Mouse (Mus musculus) subcutaneous adipose tissue, adult 2 months (tissue): ENCODE data around the gene Orc6. TPM values are rescaled to one million over a fixed set of nuclear protein-coding genes. Genes with fewer than 3 reads are reported as not detected.

Experiments used
- polyA plus RNA-seq: library from polyadenylated mRNA; depleted of rRNA; stranded (reverse); fragments of >200 nt; gene quantifications from 2 replicates; pipeline ENCODE4 v1.2.3, GENCODE M21; 2012; ENCODE audit warnings: low replicate concordance; rRNA removed

Gene Orc6
- polyA plus RNA-seq, result 16.0 and 20.7 TPM in 2 replicates

DNA sequence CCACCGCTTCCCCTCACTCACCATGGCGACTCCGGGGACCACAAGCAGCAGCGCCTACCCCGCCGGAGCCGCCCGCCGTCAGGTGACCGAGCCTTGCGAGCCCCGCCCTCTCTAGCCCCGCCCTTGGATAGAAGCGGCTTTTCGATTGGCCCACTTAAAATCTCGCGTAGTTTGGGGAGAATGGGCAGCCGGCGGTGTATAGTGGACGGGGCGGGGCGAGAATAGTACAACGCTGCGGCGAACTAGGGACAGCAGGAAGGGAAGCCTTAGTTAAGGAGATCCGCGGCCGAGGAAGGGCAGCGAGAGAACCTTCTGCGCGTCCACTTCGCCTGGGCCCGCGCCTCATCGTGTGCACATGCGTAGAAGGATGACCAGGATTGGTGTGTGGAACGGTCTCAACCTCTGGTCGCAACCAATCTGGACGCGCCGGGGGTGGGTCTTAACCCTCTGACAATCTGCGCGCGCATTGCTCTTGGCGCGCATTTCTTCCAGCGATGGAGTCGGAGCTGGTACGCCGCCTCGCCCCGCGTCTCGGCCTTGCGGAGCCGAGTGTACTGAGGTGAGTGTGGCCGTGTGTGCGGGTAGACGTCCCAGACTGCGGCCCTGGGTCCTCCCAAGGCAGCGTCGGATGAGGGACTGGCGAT is at the start of gene Orc6, which contains the start of gene Vps35:
TSS of gene Orc6 (plus strand) at position 199 of the 644 bp plus-strand sequence.
TSS of gene Vps35 (minus strand) at position 369 of the 644 bp plus-strand sequence.

Other genes with a start within 250 kb of the Orc6 start
- gene Fbxw9, start 239.6 kb upstream of the Orc6 start, polyA plus RNA-seq, result 36.0 and 48.0 TPM in 2 replicates
- 0.85 TPM in 1 of 2 replicates, not detected in the other for gene Gm5741, start 231.7 kb upstream of the Orc6 start, polyA plus RNA-seq
- 31.5 and 54.1 TPM in 2 replicates for gene Dhps, start 227.9 kb upstream of the Orc6 start, polyA plus RNA-seq
- 156 and 164 TPM in 2 replicates for gene Wdr83os, start 218.9 kb upstream of the Orc6 start, polyA plus RNA-seq
- gene Wdr83, start 218.3 kb upstream of the Orc6 start, polyA plus RNA-seq, result 33.8 and 37.5 TPM in 2 replicates
- gene Man2b1, start 216.4 kb upstream of the Orc6 start, polyA plus RNA-seq, result 98.6 and 103 TPM in 2 replicates
- gene Zfp791, start 176.5 kb upstream of the Orc6 start, polyA plus RNA-seq, result 0.86 and 1.5 TPM in 2 replicates
- not detected in 2 replicates for gene Cks1brt, start 147.7 kb upstream of the Orc6 start, polyA plus RNA-seq
- gene Olfr371, start 73.6 kb upstream of the Orc6 start, polyA plus RNA-seq, result not detected in 2 replicates
- gene Vps35, start 170 bp downstream of the Orc6 start, polyA plus RNA-seq, result 31.2 and 34.6 TPM in 2 replicates
- gene Mylk3, start 86.7 kb downstream of the Orc6 start, polyA plus RNA-seq, result 0.24 and 0.96 TPM in 2 replicates
- 4.8 and 5.5 TPM in 2 replicates for gene 4921524J17Rik, start 133.2 kb downstream of the Orc6 start, polyA plus RNA-seq
- gene Gpt2, start 192.9 kb downstream of the Orc6 start, polyA plus RNA-seq, result 72.9 and 173 TPM in 2 replicates